Mouse (Mus musculus) lung, embryonic 15.5 days (tissue): Measurements from ENCODE around the gene Chst12. TPM values are rescaled to one million over a fixed set of nuclear protein-coding genes. Genes with fewer than 3 reads are reported as not detected.
A peak's percentile ranks its signal among the peaks of the same experiment; 100 is the strongest.

Experiments used
- ATAC-seq: fragments of 200-750 bp; cut with Nextera tagmentation; 2 replicates; pipeline ENCODE4 v1.8.0; 2017; ENCODE audit warnings: moderate number of reproducible peaks, borderline replicate concordance; ENCODE audit not compliant: low FRiP score, low TSS enrichment; ENCODE audit errors: extremely low read depth
- H3K27ac ChIP-seq: fragments of 300-500 bp; sonication (generic); 2 replicates; pipeline ENCODE4 v1.5.1; 2015; ENCODE audit warnings: moderate library complexity, mild to moderate bottlenecking, inconsistent platforms
- H3K27me3 ChIP-seq: fragments of 300-500 bp; sonication (generic); 2 replicates; pipeline ENCODE4 v1.6.1; 2015; ENCODE audit warnings: inconsistent platforms
- H3K36me3 ChIP-seq: fragments of 300-500 bp; sonication (generic); 2 replicates; pipeline ENCODE4 v1.6.1; 2015; ENCODE audit warnings: inconsistent platforms
- H3K4me1 ChIP-seq: fragments of 300-500 bp; sonication (generic); 2 replicates; pipeline ENCODE4 v1.6.1; 2015; ENCODE audit warnings: inconsistent platforms
- H3K4me2 ChIP-seq: fragments of 300-500 bp; sonication (generic); 2 replicates; pipeline ENCODE4 v1.6.1; 2015; ENCODE audit warnings: inconsistent platforms, mild to moderate bottlenecking, moderate library complexity
- H3K4me3 ChIP-seq: fragments of 300-500 bp; sonication (generic); 2 replicates; pipeline ENCODE4 v1.5.1; 2015; ENCODE audit warnings: mild to moderate bottlenecking, inconsistent platforms
- H3K9ac ChIP-seq: fragments of 300-500 bp; sonication (generic); 2 replicates; pipeline ENCODE4 v1.6.1; 2015; ENCODE audit warnings: inconsistent platforms
- H3K9me3 ChIP-seq: fragments of 300-500 bp; sonication (generic); 2 replicates; pipeline ENCODE4 v1.6.1; 2016; ENCODE audit warnings: inconsistent platforms
- WGBS: fragments of 180-500 bp; shearing (Covaris S2); methylation state at CpG from one replicate; pipeline ENCODE4 v1.1.7; 2015; 5-methylcytosine and 5-hydroxymethylcytosine counted together
- polyA plus RNA-seq: library from polyadenylated mRNA; unstranded; fragments of >200 nt; fragmentation: Nextera tagmentation; extraction: Ambion mirVana; gene quantifications from 2 replicates; pipeline ENCODE4 v1.2.1, GENCODE M21; 2015

Chst12 gene
- polyA plus RNA-seq, 1 experiment from 2014 or later = 21.4 TPM

GRCm38 (mm10) chr5:140526754-140527153, 21.4 kb downstream of the Chst12 start:
- H3K4me2 ChIP-seq = no peak overlapping the region
- peaks cover 35% of the 10 kb centered on the region for H3K36me3 ChIP-seq
- no peak for ATAC-seq

GRCm38 (mm10) chr5:140538111-140538683, 32.8 kb downstream of the Chst12 start:
- H3K9ac ChIP-seq = no peak overlapping the region
- no peaks in the 10 kb centered on the region for H3K27me3 ChIP-seq
- no peak overlapping the region for H3K27ac ChIP-seq
- no peak overlapping the region for H3K4me2 ChIP-seq
- no peaks in the 10 kb centered on the region for H3K36me3 ChIP-seq
- no peaks in the 10 kb centered on the region for H3K9me3 ChIP-seq
- H3K4me3 ChIP-seq = no peak overlapping the region
- 60% methylated on average over 13 of the region's 13 CpGs for WGBS
- ATAC-seq = no peak
- H3K4me1 ChIP-seq = peaks cover 7% of the 10 kb centered on the region

More at GRCm38 (mm10) chr5:140526754-140527153, 21.4 kb downstream of the Chst12 start:
- WGBS = 85% methylated on average over 2 of the region's 2 CpGs
- no peaks in the 10 kb centered on the region for H3K4me1 ChIP-seq
- H3K4me3 ChIP-seq = no peak overlapping the region
- no peak overlapping the region for H3K27ac ChIP-seq
- H3K27me3 ChIP-seq = no peaks in the 10 kb centered on the region
- H3K9ac ChIP-seq = no peak overlapping the region
- no peaks in the 10 kb centered on the region for H3K9me3 ChIP-seq

DNA sequence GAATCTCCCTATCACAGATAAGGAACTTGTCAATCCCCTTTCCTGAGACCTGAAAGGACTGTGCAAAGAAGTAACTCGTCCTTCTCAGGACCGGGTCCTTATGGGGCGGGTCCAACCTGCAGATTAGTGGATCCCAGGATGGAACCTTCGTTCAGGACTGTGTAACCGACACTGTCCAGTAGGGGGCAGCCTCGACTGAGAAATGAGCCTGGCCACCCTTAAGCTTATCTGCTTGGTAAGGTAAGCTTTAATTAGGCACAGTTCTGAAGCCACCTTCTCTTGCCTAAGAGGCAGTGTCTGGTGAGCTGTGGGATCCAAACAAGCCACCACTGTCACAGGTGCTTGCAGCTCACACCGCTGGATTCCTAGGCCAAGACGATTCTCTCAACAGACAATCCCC, 34.8 kb downstream of the Chst12 start:
- no peaks in the 10 kb centered on the region for H3K36me3 ChIP-seq
- no peaks in the 10 kb centered on the region for H3K27me3 ChIP-seq
- H3K27ac ChIP-seq = no peak overlapping the region
- H3K4me2 ChIP-seq = no peak overlapping the region
- H3K4me1 ChIP-seq = peaks cover 7% of the 10 kb centered on the region
- whole genome bisulfite sequencing = 12% methylated on average over 8 of the region's 8 CpGs
- no peak overlapping the region for H3K9ac ChIP-seq
- no peak; the same call in 1 of the 2 replicates for ATAC-seq
- H3K4me3 ChIP-seq = no peak overlapping the region
- H3K9me3 ChIP-seq = no peaks in the 10 kb centered on the region

DNA sequence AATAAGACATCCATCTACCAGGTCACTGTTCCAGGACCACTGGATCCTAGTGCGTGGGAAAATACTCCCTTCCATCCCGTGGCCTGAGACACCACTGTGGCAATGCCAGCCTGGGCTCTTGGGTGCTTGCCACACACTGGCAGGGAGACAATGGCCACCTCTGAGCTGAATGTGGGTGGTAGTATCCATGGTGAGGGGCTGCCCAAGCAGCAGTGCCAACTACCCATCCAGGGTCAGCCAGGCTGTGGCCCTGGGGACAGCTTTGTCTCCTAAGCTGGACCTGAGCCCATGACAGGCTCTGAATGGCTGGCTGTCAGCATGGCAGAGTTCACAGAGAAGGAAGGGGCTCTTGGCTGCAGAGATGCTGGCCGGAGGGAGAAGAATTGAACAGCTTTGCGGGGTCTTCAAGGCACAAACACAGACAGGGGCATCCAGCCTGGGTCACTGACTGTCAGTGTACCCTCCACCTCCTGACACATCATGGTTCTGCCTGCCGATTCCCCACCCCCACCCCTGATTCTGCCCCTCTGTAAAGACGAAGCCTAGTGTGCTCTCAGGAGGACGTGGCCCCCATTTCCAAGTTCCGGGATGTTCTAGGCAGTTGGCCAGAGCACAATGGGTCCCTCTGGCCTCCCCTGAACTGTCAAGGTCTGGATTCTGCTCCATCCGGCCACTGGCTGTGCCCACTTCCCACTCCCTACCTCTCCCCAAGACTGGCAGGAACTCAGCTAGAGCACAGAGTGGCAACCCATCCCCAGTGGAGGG, 37.6 kb downstream of the Chst12 start:
- H3K36me3 ChIP-seq = no peaks in the 10 kb centered on the region
- ATAC-seq = no peak
- H3K4me1 ChIP-seq = no peaks in the 10 kb centered on the region
- WGBS = 59% methylated on average over 9 of the region's 9 CpGs
- no peak overlapping the region for H3K9ac ChIP-seq
- H3K9me3 ChIP-seq = no peaks in the 10 kb centered on the region
- no peaks in the 10 kb centered on the region for H3K27me3 ChIP-seq
- H3K4me3 ChIP-seq = no peak overlapping the region
- H3K27ac ChIP-seq = no peak overlapping the region
- H3K4me2 ChIP-seq = no peak overlapping the region

GRCm38 (mm10) chr5:140545651-140546050, 40.3 kb downstream of the Chst12 start:
- Histone ChIP-seq H3K27me3 (no peaks in the 10 kb centered on the region), H3K4me1 (peaks cover 9% of the 10 kb centered on the region; the same call in 1 of the 2 replicates), H3K36me3 (no peaks in the 10 kb centered on the region), H3K4me3 (no peak overlapping the region), H3K9ac (no peak overlapping the region), H3K27ac (no peak overlapping the region), H3K9me3 (no peaks in the 10 kb centered on the region), H3K4me2 (no peak overlapping the region)
- ATAC-seq = no peak
- 49% methylated on average over 6 of the region's 6 CpGs for WGBS

DNA sequence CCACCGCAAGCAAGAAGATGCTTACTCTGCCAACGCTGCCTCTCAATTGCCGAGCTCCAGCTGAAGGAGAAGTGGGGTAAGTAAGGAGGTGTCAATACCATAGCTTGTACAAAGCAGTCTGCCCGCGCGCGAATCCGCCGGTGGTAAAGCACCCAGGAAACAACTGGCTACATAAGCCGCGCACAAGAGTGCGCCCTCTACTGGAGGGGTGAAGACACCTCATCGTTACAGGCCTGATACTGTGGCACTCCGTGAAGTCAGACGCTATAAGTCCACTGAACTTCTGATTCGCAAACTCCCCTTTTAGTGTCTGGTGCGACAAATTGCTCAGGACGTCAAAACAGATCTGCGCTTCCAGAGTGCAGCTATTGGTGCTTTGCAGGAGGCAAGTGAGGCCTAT, 41.0 kb downstream of the Chst12 start:
- H3K9me3 ChIP-seq = no peaks in the 10 kb centered on the region
- H3K36me3 ChIP-seq = no peaks in the 10 kb centered on the region
- H3K27ac ChIP-seq = no peak overlapping the region
- H3K4me2 ChIP-seq = no peak overlapping the region
- H3K9ac ChIP-seq = no peak overlapping the region
- WGBS = 76% methylated on average over 19 of the region's 19 CpGs
- no peaks in the 10 kb centered on the region for H3K27me3 ChIP-seq
- ATAC-seq = no peak
- H3K4me1 ChIP-seq = peaks cover 9% of the 10 kb centered on the region; the same call in 1 of the 2 replicates
- no peak overlapping the region for H3K4me3 ChIP-seq

DNA sequence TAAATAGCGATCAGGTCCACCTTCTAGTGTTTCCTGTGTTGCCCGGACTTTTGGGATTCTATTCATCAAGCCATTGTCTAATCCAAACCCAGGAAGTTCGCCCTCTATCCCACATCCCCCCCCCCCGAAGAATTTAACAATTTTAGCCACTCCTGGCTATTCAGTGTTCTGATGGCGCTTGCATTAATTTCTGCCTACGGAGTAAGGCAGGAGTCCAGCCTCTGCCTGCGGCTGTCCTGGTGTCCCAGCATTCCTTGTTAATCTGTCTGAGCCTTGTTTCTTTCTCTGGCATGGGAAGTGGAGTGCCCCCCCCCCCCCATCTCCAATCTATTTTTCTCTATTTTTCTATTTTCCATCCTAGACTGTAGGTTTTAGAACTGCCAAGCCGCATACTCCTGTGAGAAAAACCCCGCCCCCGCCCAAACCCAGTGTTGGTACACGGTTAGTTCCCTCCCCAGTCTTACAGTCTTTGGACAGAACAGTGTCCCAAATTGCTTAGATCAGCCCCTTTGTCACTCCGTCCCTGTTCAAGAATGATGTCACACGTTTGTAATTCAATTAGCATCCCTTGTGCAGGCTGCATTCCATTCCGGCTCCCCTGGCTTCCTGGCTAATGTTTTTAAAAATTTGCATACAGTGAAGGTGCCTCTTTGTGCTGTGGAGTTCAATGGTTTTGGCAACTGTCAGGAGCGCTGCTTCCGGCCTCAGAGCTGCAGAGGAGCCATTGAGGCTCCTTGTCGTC, 44.1 kb downstream of the Chst12 start:
- WGBS = 36% methylated on average over 17 of the region's 17 CpGs
- Histone ChIP-seq H3K4me1 (peaks cover 9% of the 10 kb centered on the region; the same call in 1 of the 2 replicates), H3K4me3 (no peak overlapping the region), H3K27me3 (no peaks in the 10 kb centered on the region), H3K36me3 (no peaks in the 10 kb centered on the region), H3K9me3 (no peaks in the 10 kb centered on the region), H3K27ac (no peak overlapping the region), H3K4me2 (peak overlapping the region; percentile 3; the same call in 1 of the 2 replicates), H3K9ac (no peak overlapping the region)
- 0 out of 2 replicates have a peak, but pooled peaks have one; percentile 52 for ATAC-seq

DNA sequence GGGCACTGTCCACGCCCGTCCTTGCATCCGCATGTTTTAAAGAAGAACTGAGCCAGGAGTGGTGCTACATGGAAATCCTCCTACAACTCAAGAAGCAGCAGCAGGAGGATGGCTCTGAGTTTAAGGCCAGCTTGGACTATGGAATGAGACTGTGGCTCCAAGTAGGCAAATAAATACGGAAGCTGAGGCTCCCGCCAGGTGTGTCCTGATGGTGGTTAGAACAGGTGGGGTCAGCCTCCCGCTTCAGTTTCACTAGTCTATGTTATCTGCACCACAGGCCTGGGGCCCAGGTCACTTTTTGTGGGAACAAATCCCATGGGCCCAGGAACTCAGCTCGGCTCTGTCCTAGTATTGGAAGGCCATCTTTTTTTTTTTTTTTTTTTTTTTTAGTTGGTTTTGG, 48.4 kb downstream of the Chst12 start:
- Histone ChIP-seq H3K9ac (no peak overlapping the region), H3K4me2 (no peak overlapping the region), H3K36me3 (no peaks in the 10 kb centered on the region), H3K27me3 (no peaks in the 10 kb centered on the region), H3K4me3 (no peak overlapping the region), H3K9me3 (no peaks in the 10 kb centered on the region), H3K4me1 (peaks cover 9% of the 10 kb centered on the region; the same call in 1 of the 2 replicates), H3K27ac (no peak overlapping the region)
- 84% methylated on average over 7 of the region's 7 CpGs for WGBS
- no peak for ATAC-seq

DNA sequence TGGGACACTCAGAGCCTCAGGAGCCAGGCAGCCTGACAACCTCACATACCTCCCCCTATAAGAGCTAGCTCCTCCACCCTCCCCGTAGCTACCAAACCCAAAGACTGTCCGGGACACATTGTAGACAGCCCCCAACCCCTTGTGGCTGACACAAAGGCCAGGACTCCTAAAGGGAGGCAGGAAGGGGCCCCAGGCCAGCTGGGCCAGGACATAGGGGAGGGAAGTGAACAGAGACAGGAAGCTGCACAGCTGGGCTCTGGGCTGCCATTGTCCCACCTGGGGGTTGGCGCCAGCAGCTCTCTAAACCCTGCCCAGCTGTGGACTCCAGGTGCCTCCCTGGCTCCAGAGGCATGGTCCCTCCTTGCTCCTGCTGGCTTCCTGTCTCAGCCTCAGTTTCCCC, 51.5 kb downstream of the Chst12 start:
- Histone ChIP-seq H3K4me2 (no peak overlapping the region), H3K27me3 (no peaks in the 10 kb centered on the region), H3K4me1 (no peaks in the 10 kb centered on the region), H3K27ac (no peak overlapping the region), H3K36me3 (no peaks in the 10 kb centered on the region), H3K9ac (no peak overlapping the region), H3K9me3 (no peaks in the 10 kb centered on the region), H3K4me3 (no peak overlapping the region)
- WGBS = 58% methylated on average over 3 of the region's 3 CpGs
- ATAC-seq = peak; percentile 67

- ATAC-seq = no peak
- no peak overlapping the region for H3K9ac ChIP-seq
- peaks cover 19% of the 10 kb centered on the region for H3K4me1 ChIP-seq
- no peak overlapping the region for H3K4me3 ChIP-seq
- H3K9me3 ChIP-seq = no peaks in the 10 kb centered on the region
- H3K36me3 ChIP-seq = no peaks in the 10 kb centered on the region
- no peak overlapping the region for H3K4me2 ChIP-seq
- no peak overlapping the region for H3K27ac ChIP-seq
- no peaks in the 10 kb centered on the region for H3K27me3 ChIP-seq
- 68% methylated on average over 9 of the region's 9 CpGs for WGBS
These were observed 57.3 kb downstream of the Chst12 start for GRCm38 (mm10) chr5:140562601-140563000.

DNA sequence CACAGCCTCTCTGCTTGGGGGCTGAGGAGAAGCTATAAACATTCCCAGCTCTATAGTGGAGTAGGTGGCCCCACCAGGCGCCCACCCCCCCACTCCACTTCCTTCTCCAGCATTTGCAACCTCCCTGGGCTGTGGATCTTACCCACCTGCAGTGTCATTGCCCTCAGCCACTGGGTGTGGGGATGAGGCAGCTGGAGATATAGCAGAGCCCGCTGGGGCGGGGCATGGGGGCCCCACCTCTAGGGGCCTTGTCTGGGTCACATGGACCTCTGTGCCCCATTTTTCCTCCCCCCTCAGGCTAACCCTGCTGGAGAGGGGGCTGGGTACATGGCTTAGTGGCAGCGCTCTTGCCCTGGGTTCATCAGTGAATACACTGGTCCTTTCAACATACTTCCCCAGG, 59.5 kb downstream of the Chst12 start, which contains the start of gene Grifin:
TSS of gene Grifin (minus strand) at position 176 of the 400 bp plus-strand sequence.
- Histone ChIP-seq H3K4me1 (peaks cover 30% of the 10 kb centered on the region), H3K4me3 (no peak within 1 kb of the TSS), H3K9me3 (no peaks in the 10 kb centered on the region), H3K4me2 (no peak within 1 kb of the TSS), H3K36me3 (no peaks in the 10 kb centered on the region), H3K27ac (no peak within 1 kb of the TSS), H3K27me3 (no peaks in the 10 kb centered on the region), H3K9ac (no peak within 1 kb of the TSS)
- WGBS = 76% methylated on average over 4 of the region's 4 CpGs
- ATAC-seq = no peak

DNA sequence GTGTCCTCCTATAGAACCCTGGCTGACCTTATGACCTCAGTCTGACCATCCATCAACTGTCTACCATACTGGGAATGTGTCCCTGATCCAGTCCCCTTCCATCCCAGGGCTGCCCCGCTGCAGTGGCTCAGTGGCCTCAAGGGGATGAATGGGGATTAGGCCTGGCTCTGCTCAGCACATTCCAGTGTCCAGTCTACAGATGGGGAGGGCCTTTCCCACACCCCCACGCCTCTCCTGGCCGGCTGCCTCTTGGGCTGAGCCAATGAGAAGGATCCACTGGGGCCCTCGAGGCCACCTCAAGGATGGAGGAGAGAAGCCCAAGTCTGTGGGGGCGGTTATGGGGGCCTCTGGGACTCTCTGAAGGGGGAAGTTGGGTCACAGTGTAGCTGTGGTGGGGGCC, 60.1 kb downstream of the Chst12 start:
- H3K4me3 ChIP-seq = no peak overlapping the region
- ATAC-seq = peak; percentile 50; the same call in 1 of the 2 replicates
- no peak overlapping the region for H3K4me2 ChIP-seq
- H3K9ac ChIP-seq = no peak overlapping the region
- H3K36me3 ChIP-seq = no peaks in the 10 kb centered on the region
- H3K9me3 ChIP-seq = no peaks in the 10 kb centered on the region
- peaks cover 30% of the 10 kb centered on the region for H3K4me1 ChIP-seq
- H3K27ac ChIP-seq = no peak overlapping the region
- 27% methylated on average over 5 of the region's 5 CpGs for WGBS
- no peaks in the 10 kb centered on the region for H3K27me3 ChIP-seq
